Mouse (Mus musculus): ENCODE data around the gene Plpp2. TPM values are rescaled to one million over a fixed set of nuclear protein-coding genes. Genes with fewer than 3 reads are reported as not detected.

Plpp2 gene
- polyA plus RNA-seq, 1 experiment from 2014 or later: 10.9 TPM

- H3K27me3 ChIP-seq (replicated peaks): 0 out of 2 replicates have a peak, but pooled peaks cover 3% of the 10 kb centered on the region
- no peaks in the 10 kb centered on the region for H3K9me3 ChIP-seq
- no peak overlapping the region for H3K4me3 ChIP-seq
- H3K27ac ChIP-seq (replicated peaks): no peak overlapping the region
- peaks cover under 1% of the 10 kb centered on the region; the same call in 1 of the 2 replicates for H3K4me1 ChIP-seq
- ATAC-seq (ENCODE audit: extremely low read depth, insufficient number of reproducible peaks, low FRiP score, low TSS enrichment): no peak
- no peak overlapping the region for H3K9ac ChIP-seq
- no peak overlapping the region for H3K4me2 ChIP-seq
- WGBS: 65% methylated on average over 6 of the region's 6 CpGs
- peaks cover 31% of the 10 kb centered on the region for H3K36me3 ChIP-seq
These were observed 6.1 kb downstream of the Plpp2 start for GRCm38 (mm10) chr10:79527453-79527845.

GRCm38 (mm10) chr10:79526661-79527452 is 6.7 kb downstream of the Plpp2 start:
- peaks cover 31% of the 10 kb centered on the region for H3K36me3 ChIP-seq
- no peaks in the 10 kb centered on the region for H3K9me3 ChIP-seq
- no peak overlapping the region for H3K27ac ChIP-seq (replicated peaks)
- no peaks in the 10 kb centered on the region for H3K4me1 ChIP-seq
- H3K4me2 ChIP-seq: no peak overlapping the region
- no peaks in the 10 kb centered on the region for H3K27me3 ChIP-seq (replicated peaks)
- H3K4me3 ChIP-seq: no peak overlapping the region
- WGBS: 79% methylated on average over 12 of the region's 12 CpGs
- ATAC-seq (ENCODE audit: extremely low read depth, insufficient number of reproducible peaks, low FRiP score, low TSS enrichment): no peak
- H3K9ac ChIP-seq: no peak overlapping the region

GRCm38 (mm10) chr10:79525456-79526325 is 7.9 kb downstream of the Plpp2 start:
- Histone ChIP-seq H3K4me1 (no peaks in the 10 kb centered on the region), H3K4me3 (no peak overlapping the region), H3K9me3 (no peaks in the 10 kb centered on the region), H3K27me3 (replicated peaks) (no peaks in the 10 kb centered on the region), H3K27ac (replicated peaks) (no peak overlapping the region), H3K36me3 (peaks cover 31% of the 10 kb centered on the region), H3K4me2 (no peak overlapping the region), H3K9ac (no peak overlapping the region)
- ATAC-seq (ENCODE audit: extremely low read depth, insufficient number of reproducible peaks, low FRiP score, low TSS enrichment): no peak
- 80% methylated on average over 8 of the region's 8 CpGs for WGBS

- H3K27me3 ChIP-seq (replicated peaks): no peaks in the 10 kb centered on the region
- ATAC-seq (ENCODE audit: extremely low read depth, insufficient number of reproducible peaks, low FRiP score, low TSS enrichment): no peak
- H3K36me3 ChIP-seq: peaks cover 26% of the 10 kb centered on the region
- H3K9ac ChIP-seq: no peak overlapping the region
- WGBS: 60% methylated on average over 1 of the region's 1 CpGs
- H3K4me1 ChIP-seq: peaks cover 5% of the 10 kb centered on the region
- no peaks in the 10 kb centered on the region for H3K9me3 ChIP-seq
- H3K4me3 ChIP-seq: no peak overlapping the region
- no peak overlapping the region for H3K4me2 ChIP-seq
- no peak overlapping the region for H3K27ac ChIP-seq (replicated peaks)
These were observed 9.2 kb downstream of the Plpp2 start for GRCm38 (mm10) chr10:79524433-79524832.

GRCm38 (mm10) chr10:79506709-79507108 is 26.9 kb downstream of the Plpp2 start:
- no peak overlapping the region for H3K9ac ChIP-seq
- ATAC-seq (ENCODE audit: extremely low read depth, insufficient number of reproducible peaks, low FRiP score, low TSS enrichment): no peak
- H3K9me3 ChIP-seq: no peaks in the 10 kb centered on the region
- WGBS: 69% methylated on average over 2 of the region's 2 CpGs
- no peak overlapping the region for H3K4me3 ChIP-seq
- no peak overlapping the region for H3K4me2 ChIP-seq
- no peaks in the 10 kb centered on the region for H3K4me1 ChIP-seq
- H3K27ac ChIP-seq (replicated peaks): no peak overlapping the region
- no peaks in the 10 kb centered on the region for H3K27me3 ChIP-seq (replicated peaks)
- no peaks in the 10 kb centered on the region for H3K36me3 ChIP-seq

- Histone ChIP-seq H3K4me1 (no peaks in the 10 kb centered on the region), H3K27me3 (replicated peaks) (no peaks in the 10 kb centered on the region), H3K27ac (replicated peaks) (no peak overlapping the region), H3K4me2 (no peak overlapping the region), H3K9ac (no peak overlapping the region), H3K9me3 (0 out of 2 replicates have a peak, but pooled peaks cover 3% of the 10 kb centered on the region), H3K4me3 (no peak overlapping the region), H3K36me3 (no peaks in the 10 kb centered on the region)
- WGBS: 64% methylated on average over 6 of the region's 6 CpGs
- no peak for ATAC-seq (ENCODE audit: extremely low read depth, insufficient number of reproducible peaks, low FRiP score, low TSS enrichment)
These were observed 30.6 kb downstream of the Plpp2 start for GRCm38 (mm10) chr10:79502830-79503644.

- no peaks in the 10 kb centered on the region for H3K4me1 ChIP-seq
- no peak overlapping the region for H3K4me2 ChIP-seq
- H3K9ac ChIP-seq: no peak overlapping the region
- 0 out of 2 replicates have a peak, but pooled peaks cover 3% of the 10 kb centered on the region for H3K9me3 ChIP-seq
- no peak overlapping the region for H3K27ac ChIP-seq (replicated peaks)
- H3K36me3 ChIP-seq: no peaks in the 10 kb centered on the region
- H3K4me3 ChIP-seq: no peak overlapping the region
- no peak for ATAC-seq (ENCODE audit: extremely low read depth, insufficient number of reproducible peaks, low FRiP score, low TSS enrichment)
- no peaks in the 10 kb centered on the region for H3K27me3 ChIP-seq (replicated peaks)
- WGBS: 40% methylated on average over 2 of the region's 2 CpGs
These were observed 36.8 kb downstream of the Plpp2 start for GRCm38 (mm10) chr10:79496701-79497288.

- no peak overlapping the region for H3K27ac ChIP-seq (replicated peaks)
- H3K4me2 ChIP-seq: no peak overlapping the region
- no peak overlapping the region for H3K4me3 ChIP-seq
- H3K36me3 ChIP-seq: no peaks in the 10 kb centered on the region
- WGBS: 60% methylated on average over 3 of the region's 3 CpGs
- no peak for ATAC-seq (ENCODE audit: extremely low read depth, insufficient number of reproducible peaks, low FRiP score, low TSS enrichment)
- H3K27me3 ChIP-seq (replicated peaks): no peaks in the 10 kb centered on the region
- H3K9me3 ChIP-seq: 0 out of 2 replicates have a peak, but pooled peaks cover 3% of the 10 kb centered on the region
- H3K4me1 ChIP-seq: no peaks in the 10 kb centered on the region
- H3K9ac ChIP-seq: no peak overlapping the region
These were observed 37.7 kb downstream of the Plpp2 start for GRCm38 (mm10) chr10:79495886-79496285.
